Mouse (Mus musculus) erythroblast, embryonic 14.5 days (primary cell): ENCODE results near the gene Zfhx3.

Experiments used
- GATA1 ChIP-seq: IDR thresholded peaks from 2 replicates; pipeline ENCODE4 v1.6.1; 2012; ENCODE audit warnings: low read length, inconsistent platforms, mixed read lengths
- TAL1 ChIP-seq: IDR thresholded peaks from 3 replicates; pipeline ENCODE4 v1.6.1; 2012; ENCODE audit warnings: low read length, inconsistent platforms, mixed read lengths

DNA sequence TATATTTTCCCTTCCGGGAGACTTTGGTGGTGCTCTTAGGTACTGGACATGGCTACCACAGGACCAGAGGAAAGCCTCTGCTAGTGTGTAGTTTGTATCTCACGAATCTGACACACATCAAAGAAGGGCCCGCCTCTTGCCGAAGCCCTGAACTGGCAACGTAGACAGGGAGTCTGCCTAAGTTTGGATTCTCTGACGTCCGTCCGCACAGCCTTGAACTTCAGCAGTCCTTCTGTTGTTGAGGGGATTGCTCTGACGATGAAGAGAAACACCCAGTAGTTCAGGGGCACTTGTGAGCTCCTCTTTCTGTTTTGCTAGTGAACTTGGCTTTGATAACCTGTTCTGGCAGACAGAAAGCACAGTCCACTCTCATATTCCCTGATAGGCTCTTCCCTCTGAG lies 836.1 kb downstream of the Zfhx3 start:
- TF ChIP-seq GATA1 (no peak), TAL1 (no peak)
